Mouse (Mus musculus): ENCODE measurements around the gene Efna1.

Gene Efna1

GRCm38 (mm10) chr3:89245688-89246171 lies 35.2 kb downstream of the Efna1 start, which contains the start of gene Krtcap2:
Krtcap2 (plus strand) TSS chr3:89245966.
- TF ChIP-seq GATA4 (IDR thresholded peaks at IDR 0.05; ENCODE audit: insufficient replicate concordance, low read length), result no peak

DNA sequence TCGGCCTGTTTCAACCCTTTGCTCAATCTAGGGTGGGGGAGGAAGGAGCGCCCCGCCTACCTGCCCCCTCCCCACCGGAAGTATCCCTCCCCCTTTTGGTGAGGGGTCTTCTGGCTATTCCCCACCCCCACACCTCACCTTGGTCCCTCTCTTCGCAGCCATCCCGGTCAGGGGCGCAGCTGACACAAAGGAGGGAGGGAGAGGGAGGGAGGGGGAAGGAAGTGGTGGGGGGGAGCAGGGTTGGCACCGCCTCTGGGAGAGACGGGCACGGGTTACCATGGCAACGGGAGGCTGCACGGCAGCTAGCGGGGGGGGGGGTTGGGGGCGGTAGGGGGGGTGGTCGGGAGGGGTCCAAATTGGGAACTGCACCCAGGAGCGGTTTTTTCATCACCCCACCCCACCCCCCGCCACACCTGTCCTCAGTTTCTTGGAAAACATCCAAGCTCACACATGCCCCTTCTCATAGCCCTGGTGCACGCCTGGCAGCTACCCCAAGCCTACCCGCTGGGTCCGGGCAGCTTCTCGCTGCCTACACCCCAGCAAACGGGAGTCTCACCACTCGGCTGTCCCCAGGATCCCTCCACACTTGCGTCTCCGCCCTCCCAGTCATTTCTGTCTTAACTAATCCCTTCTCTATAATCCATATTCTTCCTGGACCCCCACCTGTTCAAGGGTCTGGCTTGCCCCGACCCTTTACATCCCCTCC lies 35.8 kb downstream of the Efna1 start:
- TF ChIP-seq GATA4 (IDR thresholded peaks at IDR 0.05; ENCODE audit: insufficient replicate concordance, low read length), result no peak

DNA sequence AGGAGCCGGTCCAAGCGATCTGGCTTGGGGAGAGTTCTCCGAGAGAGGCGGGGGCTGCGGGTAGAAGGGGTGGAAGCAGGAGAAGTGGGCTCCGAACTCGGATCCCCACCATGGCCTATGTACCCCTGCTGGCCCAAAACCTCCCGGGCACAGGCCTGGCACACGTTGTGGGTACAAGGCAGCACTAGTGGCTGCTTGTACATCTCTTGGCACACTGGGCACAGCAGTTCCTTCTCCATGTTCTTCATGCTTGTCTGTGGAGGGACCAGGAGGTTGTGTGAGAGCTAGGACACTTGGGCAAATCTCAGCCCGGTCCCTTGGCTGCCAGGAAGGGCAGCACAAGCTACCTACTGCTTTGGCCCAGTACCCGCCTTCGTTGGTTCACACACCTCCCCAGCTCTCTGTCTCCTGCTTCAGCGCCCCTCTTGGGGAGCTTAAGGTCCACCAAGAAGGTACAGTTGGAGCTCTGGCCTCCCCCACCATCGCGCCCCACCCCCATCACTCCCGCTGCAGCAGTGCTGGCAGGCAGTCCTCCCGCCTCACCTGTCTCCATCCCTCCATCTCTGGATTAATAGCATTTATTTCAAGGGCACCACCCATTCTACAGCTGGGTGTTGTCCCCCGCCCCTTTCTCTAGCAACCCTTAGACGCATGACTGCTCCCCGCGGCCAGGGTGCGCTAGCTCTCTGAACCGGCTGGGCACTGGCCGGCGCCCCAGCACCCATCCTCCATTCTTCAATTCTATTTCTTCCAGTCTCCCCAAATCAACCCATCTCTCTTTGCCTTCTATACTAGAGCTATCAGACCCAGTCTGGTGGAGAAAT lies 36.6 kb downstream of the Efna1 start:
- no peak for TF ChIP-seq GATA4 (IDR thresholded peaks at IDR 0.05; ENCODE audit: insufficient replicate concordance, low read length)

DNA sequence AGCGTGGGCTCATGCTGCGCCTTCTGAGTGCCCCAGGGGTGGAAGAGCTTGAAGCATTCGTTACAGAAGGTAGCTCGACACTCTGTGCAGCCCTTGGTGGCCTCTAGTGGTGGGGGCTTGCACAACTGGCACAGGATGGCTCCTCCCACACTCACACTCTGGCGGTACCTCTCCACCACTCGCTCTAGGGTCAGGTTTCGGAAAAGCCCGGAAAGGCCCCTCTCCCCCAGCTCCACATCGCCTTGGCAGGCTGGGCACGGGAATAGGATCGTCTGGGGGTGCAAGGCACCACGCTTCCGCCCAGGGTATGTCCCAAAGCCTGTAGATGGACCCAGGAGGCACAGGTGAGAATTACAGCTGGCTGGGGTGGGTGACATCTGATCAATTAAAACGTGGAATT lies 37.3 kb downstream of the Efna1 start:
- no peak for TF ChIP-seq GATA4 (IDR thresholded peaks at IDR 0.05; ENCODE audit: insufficient replicate concordance, low read length)

DNA sequence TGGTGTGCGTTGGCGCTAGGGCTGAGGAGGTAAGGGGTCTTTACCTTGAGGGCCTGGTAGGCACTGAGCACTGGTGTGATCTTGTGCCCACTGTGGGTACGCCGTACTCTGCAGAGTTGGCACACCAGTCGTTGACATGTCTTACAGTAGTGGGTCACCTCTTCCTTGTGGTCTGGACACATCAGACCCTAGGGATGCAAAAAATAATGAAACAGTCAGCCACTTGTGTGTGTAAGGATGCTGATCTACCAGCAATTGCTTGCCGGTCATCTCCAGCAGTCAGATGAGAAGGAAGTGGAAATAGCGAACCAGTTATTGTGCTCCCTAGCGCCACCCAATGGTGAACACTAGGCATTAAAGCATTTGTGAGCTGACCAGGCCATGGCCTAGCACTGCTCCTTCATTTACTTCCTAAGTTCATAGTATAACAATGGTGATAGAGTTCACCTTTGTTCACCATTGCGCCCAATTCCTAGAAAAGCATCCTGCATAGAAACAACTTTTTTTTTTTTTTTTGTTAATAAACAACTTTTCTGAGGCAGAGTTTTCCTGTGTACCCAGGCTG lies 38.5 kb downstream of the Efna1 start:
- no peak for TF ChIP-seq GATA4 (IDR thresholded peaks at IDR 0.05; ENCODE audit: insufficient replicate concordance, low read length)

GRCm38 (mm10) chr3:89238494-89238893 lies 42.4 kb downstream of the Efna1 start:
- TF ChIP-seq GATA4 (IDR thresholded peaks at IDR 0.05; ENCODE audit: insufficient replicate concordance, low read length), result no peak

DNA sequence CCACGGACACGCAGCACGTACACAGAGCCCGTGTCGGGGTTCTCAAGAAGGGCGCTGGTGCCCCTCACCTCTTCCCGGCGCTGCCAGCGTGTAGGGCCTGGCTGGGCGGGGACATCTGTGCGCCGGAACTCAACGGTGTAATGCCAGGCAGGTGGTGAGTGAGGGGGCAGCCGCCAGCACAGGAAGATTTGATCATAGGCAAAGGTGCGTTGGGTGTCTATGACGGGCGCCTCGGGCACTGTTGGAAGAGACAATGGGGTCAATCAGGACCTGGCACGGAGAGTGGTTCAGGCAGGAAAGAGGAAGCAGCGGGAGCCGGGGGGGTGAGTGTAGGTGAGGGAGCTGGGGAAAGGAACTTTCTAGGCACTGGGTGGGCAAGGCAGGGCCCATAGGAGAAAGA lies 43.3 kb downstream of the Efna1 start:
- no peak for TF ChIP-seq GATA4 (IDR thresholded peaks at IDR 0.05; ENCODE audit: insufficient replicate concordance, low read length)

DNA sequence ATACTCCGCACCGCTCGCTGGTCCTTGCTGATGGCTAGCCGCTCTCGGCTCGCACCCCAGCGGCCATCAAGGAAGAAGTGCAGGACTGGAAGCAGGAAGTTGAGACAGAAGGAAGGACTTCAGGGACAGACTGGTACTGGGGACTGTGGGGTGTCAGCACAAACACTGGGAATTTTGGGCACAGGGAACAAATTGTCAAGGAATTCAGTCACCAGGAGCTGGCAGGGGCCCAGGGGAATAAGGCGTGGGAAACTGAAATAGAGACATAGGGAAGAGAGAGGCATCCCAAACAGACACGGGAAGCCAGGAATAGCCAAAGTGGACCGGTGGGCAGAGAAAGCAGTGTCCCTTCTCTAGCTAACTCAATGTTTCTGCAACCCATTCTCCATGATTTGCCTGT lies 44.4 kb downstream of the Efna1 start:
- no peak for TF ChIP-seq GATA4 (IDR thresholded peaks at IDR 0.05; ENCODE audit: insufficient replicate concordance, low read length)

- no peak for TF ChIP-seq GATA4 (IDR thresholded peaks at IDR 0.05; ENCODE audit: insufficient replicate concordance, low read length)
These were observed 47.3 kb downstream of the Efna1 start for GRCm38 (mm10) chr3:89233562-89234110.

DNA sequence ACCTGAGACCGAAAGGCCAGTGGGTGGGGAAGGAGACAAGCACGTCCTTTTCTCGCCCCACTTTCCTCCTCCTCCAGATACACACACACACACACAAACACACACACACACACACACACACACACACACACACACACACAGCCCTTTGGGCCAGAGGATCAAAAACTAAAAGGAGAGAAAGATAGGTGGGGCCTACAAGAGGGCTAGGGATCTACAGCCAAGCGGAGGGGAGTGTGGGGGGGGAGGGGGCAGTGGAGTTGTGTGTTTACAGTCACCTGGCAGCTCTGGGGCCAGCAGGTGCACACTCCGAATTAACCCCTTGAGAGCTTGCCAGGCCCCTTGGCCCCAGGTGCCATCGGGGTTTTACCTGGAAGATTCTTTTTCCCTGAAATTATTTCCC lies 48.3 kb downstream of the Efna1 start:
- TF ChIP-seq GATA4 (IDR thresholded peaks at IDR 0.05; ENCODE audit: insufficient replicate concordance, low read length), result no peak

DNA sequence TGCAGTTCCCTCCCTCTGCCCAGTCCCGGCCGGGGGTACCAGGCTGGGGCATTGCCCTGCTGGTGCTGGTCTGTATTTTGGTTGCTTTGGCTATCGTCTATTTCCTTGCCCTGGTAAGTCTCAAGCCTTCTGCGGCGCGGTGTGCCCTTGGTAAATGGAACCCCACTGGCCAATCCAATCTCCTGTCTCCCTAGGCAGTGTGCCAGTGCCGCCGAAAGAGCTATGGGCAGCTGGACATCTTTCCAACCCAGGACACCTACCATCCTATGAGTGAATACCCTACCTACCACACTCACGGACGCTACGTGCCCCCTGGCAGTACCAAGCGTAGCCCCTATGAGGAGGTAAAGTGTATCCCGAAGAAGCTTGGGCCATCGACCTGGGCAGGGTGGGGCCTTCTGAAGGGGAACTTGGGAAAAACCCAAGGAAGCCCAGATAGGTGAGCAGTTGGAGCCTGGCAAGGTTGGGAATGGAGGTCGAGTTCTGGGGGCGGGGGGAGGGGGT lies 49.1 kb downstream of the Efna1 start:
- no peak for TF ChIP-seq GATA4 (IDR thresholded peaks at IDR 0.05; ENCODE audit: insufficient replicate concordance, low read length)

- no peak for TF ChIP-seq GATA4 (IDR thresholded peaks at IDR 0.05; ENCODE audit: insufficient replicate concordance, low read length)
These were observed 49.6 kb downstream of the Efna1 start for GRCm38 (mm10) chr3:89231345-89231744.

- TF ChIP-seq GATA4 (IDR thresholded peaks at IDR 0.05; ENCODE audit: insufficient replicate concordance, low read length), result no peak
These were observed 50.4 kb downstream of the Efna1 start for GRCm38 (mm10) chr3:89230561-89230960.

DNA sequence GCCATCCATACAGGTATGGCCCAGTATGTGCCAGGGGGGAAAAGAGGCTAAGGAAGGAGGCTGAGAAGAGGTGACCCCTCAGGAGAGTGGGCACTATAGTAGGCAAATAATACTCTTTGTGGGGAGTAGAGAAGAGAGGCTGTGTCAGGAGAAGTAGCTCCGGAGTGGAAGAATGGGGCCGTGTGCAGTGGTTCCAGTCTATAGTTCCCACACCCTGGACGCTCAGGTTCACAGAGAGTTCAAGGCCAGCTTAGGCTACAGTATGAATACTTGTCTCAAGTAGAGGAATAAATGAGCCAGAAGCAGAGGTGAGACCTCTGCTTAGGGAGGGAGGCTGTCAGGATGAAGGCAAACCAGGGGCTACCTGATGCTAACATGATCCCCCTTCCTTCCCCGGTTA lies 51.7 kb downstream of the Efna1 start:
- TF ChIP-seq GATA4 (IDR thresholded peaks at IDR 0.05; ENCODE audit: insufficient replicate concordance, low read length), result no peak

GRCm38 (mm10) chr3:89228836-89229235 lies 52.1 kb downstream of the Efna1 start, which contains the start of gene Muc1:
Muc1 (plus strand) TSS chr3:89229057.
- TF ChIP-seq GATA4 (IDR thresholded peaks at IDR 0.05; ENCODE audit: insufficient replicate concordance, low read length), result no peak
